Mouse (Mus musculus) myocyte (in vitro differentiated cells): ENCODE results near the gene Dcp1b. TPM values are rescaled to one million over a fixed set of nuclear protein-coding genes. Genes with fewer than 3 reads are reported as not detected.

Experiments
- H3K27me3 ChIP-seq: one replicate; pipeline ENCODE4 v1.6.1; 2011; ENCODE audit not compliant: control insufficient read depth, insufficient read depth, insufficient read length
- H3K36me3 ChIP-seq: one replicate; pipeline ENCODE4 v1.6.1; 2011; ENCODE audit not compliant: control insufficient read depth, insufficient read depth
- H3K4me2 ChIP-seq: one replicate; pipeline ENCODE4 v1.6.1; 2011; ENCODE audit warnings: low read depth, control low read depth
- H3K4me3 ChIP-seq: one replicate; pipeline ENCODE4 v1.5.1; 2011; ENCODE audit warnings: mild to moderate bottlenecking, control low read depth, moderate library complexity
- H3K79me2 ChIP-seq: one replicate; pipeline ENCODE4 v1.6.1; 2011; ENCODE audit not compliant: control insufficient read depth, insufficient read depth
- H3ac ChIP-seq: one replicate; pipeline ENCODE4 v1.6.1; 2011; ENCODE audit not compliant: control insufficient read depth, insufficient read length
- CEBPB ChIP-seq: IDR thresholded peaks from 2 replicates; pipeline ENCODE4 v1.6.1; 2011; ENCODE audit warnings: mild to moderate bottlenecking, moderate library complexity; ENCODE audit not compliant: poor library complexity, insufficient read depth, severe bottlenecking
- E2F4 ChIP-seq: IDR thresholded peaks from one replicate; pipeline ENCODE4 v1.6.1; 2011; ENCODE audit warnings: mild to moderate bottlenecking, control low read depth, moderate library complexity; ENCODE audit not compliant: insufficient read depth
- MAX ChIP-seq: IDR thresholded peaks from one replicate; pipeline ENCODE4 v1.6.1; 2011; ENCODE audit warnings: low read depth, mild to moderate bottlenecking, control low read depth
- MYOD1 ChIP-seq, 3 experiments: IDR thresholded peaks; one replicate each; pipeline ENCODE4 v1.6.1; 2011; ENCODE audit warnings: control low read depth in 2 of 3, low read depth in 2 of 3, mild to moderate bottlenecking in 2 of 3, moderate library complexity in 1 of 3; ENCODE audit not compliant: insufficient read length in 2 of 3, control insufficient read depth in 1 of 3
- MYOG ChIP-seq, 3 experiments: IDR thresholded peaks; one replicate each; pipeline ENCODE4 v1.6.1; 2011; ENCODE audit warnings: control low read depth in 2 of 3, low read depth in 2 of 3, mild to moderate bottlenecking in 2 of 3; ENCODE audit not compliant: insufficient read length in 2 of 3, control insufficient read depth in 1 of 3, insufficient read depth in 1 of 3
- POLR2A ChIP-seq: IDR thresholded peaks from one replicate; pipeline ENCODE4 v1.6.1; 2011; ENCODE audit warnings: low read depth, mild to moderate bottlenecking, control low read depth, moderate library complexity; ENCODE audit not compliant: insufficient read length
- POLR2AphosphoS2 ChIP-seq: IDR thresholded peaks from one replicate; pipeline ENCODE4 v1.6.1; 2011; ENCODE audit warnings: low read depth, control low read depth; ENCODE audit not compliant: insufficient read length
- REST ChIP-seq: IDR thresholded peaks from one replicate; pipeline ENCODE4 v1.6.1; 2011; ENCODE audit warnings: mild to moderate bottlenecking, control low read depth, moderate library complexity; ENCODE audit not compliant: insufficient read depth, insufficient read length
- SRF ChIP-seq: IDR thresholded peaks from one replicate; pipeline ENCODE4 v1.6.1; 2011; ENCODE audit warnings: low read depth; ENCODE audit not compliant: control insufficient read depth, insufficient read length
- TCF12 ChIP-seq: IDR thresholded peaks from one replicate; pipeline ENCODE4 v1.6.1; 2011; ENCODE audit warnings: mild to moderate bottlenecking, control low read depth; ENCODE audit not compliant: poor library complexity, insufficient read depth, severe bottlenecking
- TCF3 ChIP-seq: IDR thresholded peaks from one replicate; pipeline ENCODE4 v1.6.1; 2011; ENCODE audit warnings: low read depth, control low read depth; ENCODE audit not compliant: insufficient read length
- USF1 ChIP-seq: IDR thresholded peaks from one replicate; pipeline ENCODE4 v1.6.1; 2011; ENCODE audit warnings: low read depth, mild to moderate bottlenecking, control low read depth, moderate library complexity
- polyA plus RNA-seq: library from polyadenylated mRNA; unstranded; fragments of >200 nt; fragmentation: generic; extraction: Trizol; gene quantifications from one replicate; pipeline ENCODE4 v1.2.1, GENCODE M21; 2012; ENCODE audit warnings: missing spikeins

The Dcp1b gene
- polyA plus RNA-seq, 1 experiment, result 2.8 TPM

DNA sequence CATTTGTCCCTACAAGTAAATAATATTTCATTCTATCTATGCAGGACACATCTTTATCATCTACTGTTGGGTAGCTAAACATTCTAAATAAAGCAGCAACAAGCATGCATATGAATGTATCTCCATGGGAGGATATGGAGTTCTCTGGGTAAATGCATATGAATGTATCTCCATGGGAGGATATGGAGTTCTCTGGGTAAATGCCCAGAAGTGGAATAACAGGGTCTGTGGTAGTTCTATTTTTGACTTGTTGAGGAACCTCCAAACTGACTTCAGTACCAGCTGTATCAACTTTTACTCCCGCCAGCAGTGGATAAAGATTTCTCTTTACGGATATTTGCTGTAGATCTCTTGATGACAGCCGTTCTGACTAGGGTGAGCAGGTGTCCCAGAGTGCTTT, 73.5 kb downstream of the Dcp1b start:
- no peaks in the 10 kb centered on the region for H3K36me3 ChIP-seq
- H3K27me3 ChIP-seq, result no peaks in the 10 kb centered on the region
- no peak overlapping the region for H3ac ChIP-seq
- no peak overlapping the region for H3K4me2 ChIP-seq
- H3K79me2 ChIP-seq, result no peaks in the 10 kb centered on the region
- H3K4me3 ChIP-seq, result no peak overlapping the region
- TF ChIP-seq TCF3, result no peak
- no peak for TF ChIP-seq SRF
- TF ChIP-seq MYOG (IDR thresholded peaks at IDR 0.05; ENCODE audit: control insufficient read depth in 1 of 3, insufficient read depth in 1 of 3, insufficient read length in 2 of 3, low read depth in 2 of 3), result no peak
- TF ChIP-seq MYOD1 (IDR thresholded peaks at IDR 0.05; ENCODE audit: control insufficient read depth in 1 of 3, insufficient read length in 2 of 3, low read depth in 2 of 3), result no peak
- TF ChIP-seq CEBPB, result no peak
- no peak for TF ChIP-seq TCF12
- no peak for TF ChIP-seq MAX
- no peak for TF ChIP-seq POLR2A
- no peak for TF ChIP-seq E2F4
- TF ChIP-seq REST, result no peak
- no peak for TF ChIP-seq USF1
- TF ChIP-seq POLR2AphosphoS2, result no peak

DNA sequence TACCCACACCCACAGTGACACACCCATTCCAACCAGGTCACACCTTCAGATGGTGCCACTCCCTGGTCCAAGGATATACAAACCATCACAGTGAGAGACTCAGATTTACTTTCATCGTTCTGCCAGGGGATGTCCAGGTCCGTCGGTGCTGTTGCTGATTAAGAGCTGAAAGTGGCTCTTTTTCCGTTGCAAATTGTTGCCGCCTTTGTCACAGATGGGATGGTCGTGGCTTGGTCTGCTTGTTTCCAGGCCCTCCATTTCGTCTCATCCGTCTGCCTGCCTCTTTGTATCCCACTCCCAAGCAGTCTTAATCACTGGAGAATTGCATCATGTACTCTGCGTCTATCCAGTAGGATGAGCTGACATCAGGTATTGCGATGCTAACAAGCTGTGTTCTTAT, 74.7 kb downstream of the Dcp1b start:
- no peak overlapping the region for H3K4me3 ChIP-seq
- H3ac ChIP-seq, result no peak overlapping the region
- no peaks in the 10 kb centered on the region for H3K79me2 ChIP-seq
- no peaks in the 10 kb centered on the region for H3K27me3 ChIP-seq
- H3K4me2 ChIP-seq, result no peak overlapping the region
- no peaks in the 10 kb centered on the region for H3K36me3 ChIP-seq
- TF ChIP-seq MYOG (IDR thresholded peaks at IDR 0.05; ENCODE audit: control insufficient read depth in 1 of 3, insufficient read depth in 1 of 3, insufficient read length in 2 of 3, low read depth in 2 of 3) (no peak), CEBPB (no peak), SRF (no peak), MYOD1 (IDR thresholded peaks at IDR 0.05; ENCODE audit: control insufficient read depth in 1 of 3, insufficient read length in 2 of 3, low read depth in 2 of 3) (no peak), MAX (no peak), TCF12 (no peak), USF1 (no peak), POLR2A (no peak), TCF3 (no peak), POLR2AphosphoS2 (no peak), E2F4 (no peak), REST (no peak)

DNA sequence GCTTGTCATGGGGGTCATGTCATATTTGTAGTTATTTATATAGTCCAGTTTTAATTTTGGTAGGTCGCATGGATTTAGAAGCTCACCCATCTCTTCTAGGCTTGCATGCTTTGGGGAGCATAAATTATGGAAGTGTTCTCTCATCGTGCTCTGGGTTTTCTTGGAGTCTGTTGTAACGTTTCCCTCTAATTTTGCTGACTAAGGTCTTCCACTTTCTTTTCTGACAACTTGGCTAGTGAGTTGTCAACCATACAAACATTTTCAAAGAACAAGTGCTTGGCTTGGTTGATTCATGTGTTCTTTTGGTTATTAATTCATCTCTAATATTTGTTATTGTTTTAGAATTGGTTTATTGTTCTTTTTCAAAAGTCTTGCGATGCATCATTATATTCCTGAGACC, 76.7 kb downstream of the Dcp1b start:
- TF ChIP-seq CEBPB (no peak), MAX (no peak), USF1 (no peak), TCF12 (no peak), MYOG (IDR thresholded peaks at IDR 0.05; ENCODE audit: control insufficient read depth in 1 of 3, insufficient read depth in 1 of 3, insufficient read length in 2 of 3, low read depth in 2 of 3) (no peak), MYOD1 (IDR thresholded peaks at IDR 0.05; ENCODE audit: control insufficient read depth in 1 of 3, insufficient read length in 2 of 3, low read depth in 2 of 3) (no peak), TCF3 (no peak), POLR2A (no peak), SRF (no peak), REST (no peak), POLR2AphosphoS2 (no peak), E2F4 (no peak)
- Histone ChIP-seq H3K36me3 (no peaks in the 10 kb centered on the region), H3K4me2 (no peak overlapping the region), H3ac (no peak overlapping the region), H3K4me3 (no peak overlapping the region), H3K79me2 (no peaks in the 10 kb centered on the region), H3K27me3 (no peaks in the 10 kb centered on the region)

Other genes with a start within 250 kb of the Dcp1b start
- gene Cacna1c, start 21.2 kb downstream of the Dcp1b start, polyA plus RNA-seq, result not detected
- gene Cacna2d4, start 61.3 kb downstream of the Dcp1b start, polyA plus RNA-seq, result not detected
- gene Lrtm2, start 155.5 kb downstream of the Dcp1b start, polyA plus RNA-seq, result 0.06 TPM
- 47.9 TPM for gene Adipor2, start 242.5 kb downstream of the Dcp1b start, polyA plus RNA-seq